Mouse (Mus musculus) ES-E14 (cell line): Measurements from ENCODE around the gene Sag. TPM values are rescaled to one million over a fixed set of nuclear protein-coding genes. Genes with fewer than 3 reads are reported as not detected.

Experiments used
- DNase-seq: peaks from one replicate; pipeline ENCODE4 v3.0.0-alpha.2; 2013; ENCODE audit warnings: low read depth, low spot score
- H3K27ac ChIP-seq: 2 replicates; pipeline ENCODE4 v1.5.1; 2012; ENCODE audit warnings: low read depth, mild to moderate bottlenecking, low read length, moderate library complexity, mixed read lengths; ENCODE audit not compliant: poor library complexity, insufficient read depth, severe bottlenecking
- H3K36me3 ChIP-seq: 2 replicates; pipeline ENCODE4 v1.6.1; 2012; ENCODE audit warnings: mild to moderate bottlenecking, low read length, moderate library complexity, mixed read lengths; ENCODE audit not compliant: control insufficient read depth, poor library complexity, insufficient read depth, severe bottlenecking
- H3K4me1 ChIP-seq, 2 experiments: fragments of 150-350 bp in 1 of 2; sonication (generic) in 1 of 2; 2 replicates each; pipeline ENCODE4 v1.6.1; 2012; ENCODE audit warnings: low read length in 2 of 2, mild to moderate bottlenecking in 1 of 2, mixed read lengths in 1 of 2; ENCODE audit not compliant: control insufficient read depth in 2 of 2, insufficient read depth in 2 of 2, poor library complexity in 1 of 2
- H3K4me3 ChIP-seq, 2 experiments: fragments of 150-350 bp in 1 of 2; sonication (generic) in 1 of 2; 2 replicates each; pipeline ENCODE4 v1.5.1; 2012; ENCODE audit warnings: low read length in 2 of 2, low read depth in 1 of 2, mild to moderate bottlenecking in 1 of 2, mixed read lengths in 1 of 2; ENCODE audit not compliant: insufficient read depth in 1 of 2, poor library complexity in 1 of 2, severe bottlenecking in 1 of 2
- H3K9ac ChIP-seq: 2 replicates; pipeline ENCODE4 v1.6.1; 2012; ENCODE audit warnings: low read depth, mild to moderate bottlenecking, low read length, mixed read lengths; ENCODE audit not compliant: poor library complexity, insufficient read depth, severe bottlenecking
- H3K9me3 ChIP-seq: fragments of 150-350 bp; sonication (generic); 2 replicates; pipeline ENCODE4 v1.6.1; 2012; ENCODE audit warnings: low read depth, mild to moderate bottlenecking, low read length; ENCODE audit not compliant: control insufficient read depth, insufficient read depth
- CHD2 ChIP-seq: IDR thresholded peaks from 2 replicates; pipeline ENCODE4 v1.6.1; 2014; ENCODE audit warnings: mild to moderate bottlenecking, low read depth, low read length, inconsistent platforms
- HCFC1 ChIP-seq: IDR thresholded peaks from 2 replicates; pipeline ENCODE4 v1.6.1; 2012; ENCODE audit warnings: low read length, inconsistent platforms, borderline replicate concordance; ENCODE audit not compliant: insufficient read depth
- MAFK ChIP-seq: IDR thresholded peaks from 2 replicates; pipeline ENCODE4 v1.6.1; 2014; ENCODE audit warnings: mild to moderate bottlenecking, low read depth, low read length, inconsistent platforms; ENCODE audit not compliant: insufficient read depth
- ZC3H11A ChIP-seq: IDR thresholded peaks from 2 replicates; pipeline ENCODE4 v1.6.1; 2012; ENCODE audit warnings: low read depth, mild to moderate bottlenecking, inconsistent platforms, low read length, borderline replicate concordance
- ZNF384 ChIP-seq: IDR thresholded peaks from 2 replicates; pipeline ENCODE4 v1.6.1; 2012; ENCODE audit warnings: low read depth, low read length, inconsistent platforms
- in situ Hi-C, 2 experiments: fragments of 600-800 bp; cut with MboI; formaldehyde crosslinking; loops; one replicate each; pipeline ENCODE4 v1.15.1; 2025; ENCODE audit warnings: low sequenced_read_pairs in 2 of 2, inconsistent platforms in 1 of 2; ENCODE audit not compliant: unreplicated experiment in 2 of 2
- total RNA-seq: library from RNA; depleted of rRNA; stranded (reverse); fragments of 300-350 nt; gene quantifications from 2 replicates; pipeline ENCODE4 v1.2.3, GENCODE M21; 2012

Gene Sag
- total RNA-seq, 1 experiment: 1.3 TPM

DNA sequence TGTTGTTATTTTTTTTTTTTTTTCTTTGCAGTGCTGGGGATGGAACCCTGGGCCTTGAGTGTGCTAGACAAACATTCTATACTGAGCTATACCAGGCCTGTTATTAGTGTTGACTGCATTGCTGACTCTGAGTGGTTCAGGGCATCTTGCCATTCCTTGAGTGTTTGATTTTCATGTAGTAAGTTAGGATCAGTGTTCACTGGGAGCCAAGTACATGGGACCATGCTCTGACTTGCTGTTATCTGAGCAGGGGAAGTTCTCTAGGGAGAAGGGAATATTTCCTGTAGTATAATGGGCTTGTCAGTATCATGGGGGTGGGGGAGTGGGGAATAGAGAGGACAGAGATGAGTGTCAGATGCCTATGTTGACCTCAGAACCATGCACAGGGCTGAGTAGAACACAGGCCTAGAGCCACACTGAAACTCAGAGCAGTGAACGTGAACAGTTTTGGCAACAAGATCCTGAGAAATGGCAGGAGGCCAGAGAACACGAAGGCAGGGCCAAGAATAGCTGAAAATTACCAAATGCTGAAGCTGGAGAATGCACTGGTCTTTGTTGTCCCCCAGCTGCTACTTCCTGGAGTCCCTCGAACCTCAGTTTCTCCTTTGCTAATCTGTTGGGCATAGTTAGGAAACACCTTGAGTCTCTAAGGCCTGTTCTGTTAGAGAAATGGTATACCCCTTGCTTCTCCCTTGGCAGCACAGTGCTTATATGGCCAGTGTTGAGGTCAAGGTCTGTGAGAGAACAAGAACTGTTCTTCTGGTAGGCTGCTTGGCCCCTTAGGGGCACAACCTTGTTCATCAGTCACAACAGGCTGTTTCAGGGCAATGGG lies 76.2 kb downstream of the Sag start:
- peaks cover 3% of the 10 kb centered on the region; the same call in 1 of the 2 replicates for H3K36me3 ChIP-seq
- in situ Hi-C loops: no loop called here
- H3K9me3 ChIP-seq: no peaks in the 10 kb centered on the region
- H3K27ac ChIP-seq: no peak overlapping the region
- peaks cover 4 to 8% of the 10 kb centered on the region in 2 experiments; a peak in 3 of 4 replicates for H3K4me1 ChIP-seq
- H3K4me3 ChIP-seq: no peak overlapping the region
- TF ChIP-seq ZC3H11A (no peak), CHD2 (no peak), MAFK (no peak), ZNF384 (no peak), HCFC1 (no peak)
- no peak overlapping the region for H3K9ac ChIP-seq
- DNase-seq: no peak

DNA sequence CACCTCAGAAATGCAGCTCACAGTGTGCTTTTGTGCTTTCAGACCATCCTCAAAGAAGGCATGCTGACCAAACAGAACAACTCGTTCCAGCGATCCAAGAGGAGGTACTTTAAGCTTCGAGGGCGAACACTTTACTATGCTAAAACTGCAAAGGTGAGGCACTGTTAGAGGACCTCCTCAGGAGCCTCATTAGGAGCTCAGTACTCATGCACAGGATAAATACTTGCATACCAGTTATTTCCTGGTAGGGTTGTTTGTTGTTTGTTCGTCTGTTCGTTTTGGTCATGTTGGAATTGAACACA lies 76.8 kb downstream of the Sag start:
- Histone ChIP-seq H3K27ac (no peak overlapping the region), H3K9me3 (no peaks in the 10 kb centered on the region), H3K4me1 (peaks cover 4 to 6% of the 10 kb centered on the region in 2 experiments; a peak in 3 of 4 replicates), H3K9ac (no peak overlapping the region), H3K4me3 (no peak overlapping the region), H3K36me3 (peaks cover 3% of the 10 kb centered on the region; the same call in 1 of the 2 replicates)
- no peak for TF ChIP-seq CHD2
- in situ Hi-C loops: no loop called here
- DNase-seq: no peak

- Histone ChIP-seq H3K9ac (no peak overlapping the region), H3K4me3 (no peak overlapping the region), H3K9me3 (no peaks in the 10 kb centered on the region), H3K4me1 (peaks cover 4 to 6% of the 10 kb centered on the region in 2 experiments; a peak in 3 of 4 replicates), H3K36me3 (peaks cover 3% of the 10 kb centered on the region; the same call in 1 of the 2 replicates), H3K27ac (no peak overlapping the region)
- in situ Hi-C loops: no loop called here
- DNase-seq: no peak
- TF ChIP-seq HCFC1 (no peak), ZNF384 (no peak), MAFK (no peak), CHD2 (no peak), ZC3H11A (no peak)
Measured at GRCm38 (mm10) chr1:87880856-87881255, 77.4 kb downstream of the Sag start.

- Histone ChIP-seq H3K27ac (peak overlapping the region; percentile 28; the same call in 1 of the 2 replicates), H3K36me3 (peaks cover 3% of the 10 kb centered on the region; the same call in 1 of the 2 replicates), H3K4me1 (peaks cover 4 to 6% of the 10 kb centered on the region in 2 experiments; a peak in 3 of 4 replicates), H3K4me3 (no peak overlapping the region), H3K9ac (no peak overlapping the region), H3K9me3 (no peaks in the 10 kb centered on the region)
- no peak for DNase-seq
- in situ Hi-C loops: no loop called here
- TF ChIP-seq CHD2: no peak
Measured at GRCm38 (mm10) chr1:87881726-87882125, 78.2 kb downstream of the Sag start.

- H3K9me3 ChIP-seq: no peaks in the 10 kb centered on the region
- H3K9ac ChIP-seq: no peak overlapping the region
- peaks cover 3% of the 10 kb centered on the region; the same call in 1 of the 2 replicates for H3K36me3 ChIP-seq
- H3K27ac ChIP-seq: no peak overlapping the region
- H3K4me3 ChIP-seq: no peak overlapping the region
- TF ChIP-seq CHD2 (no peak), ZNF384 (no peak), ZC3H11A (no peak), MAFK (no peak), HCFC1 (no peak)
- H3K4me1 ChIP-seq: peaks cover 4 to 5% of the 10 kb centered on the region in 2 experiments; a peak in 3 of 4 replicates
- DNase-seq: no peak
- in situ Hi-C loops: no loop called here
Measured at GRCm38 (mm10) chr1:87882554-87882953, 79.1 kb downstream of the Sag start.
